In the genomic region with DNA sequence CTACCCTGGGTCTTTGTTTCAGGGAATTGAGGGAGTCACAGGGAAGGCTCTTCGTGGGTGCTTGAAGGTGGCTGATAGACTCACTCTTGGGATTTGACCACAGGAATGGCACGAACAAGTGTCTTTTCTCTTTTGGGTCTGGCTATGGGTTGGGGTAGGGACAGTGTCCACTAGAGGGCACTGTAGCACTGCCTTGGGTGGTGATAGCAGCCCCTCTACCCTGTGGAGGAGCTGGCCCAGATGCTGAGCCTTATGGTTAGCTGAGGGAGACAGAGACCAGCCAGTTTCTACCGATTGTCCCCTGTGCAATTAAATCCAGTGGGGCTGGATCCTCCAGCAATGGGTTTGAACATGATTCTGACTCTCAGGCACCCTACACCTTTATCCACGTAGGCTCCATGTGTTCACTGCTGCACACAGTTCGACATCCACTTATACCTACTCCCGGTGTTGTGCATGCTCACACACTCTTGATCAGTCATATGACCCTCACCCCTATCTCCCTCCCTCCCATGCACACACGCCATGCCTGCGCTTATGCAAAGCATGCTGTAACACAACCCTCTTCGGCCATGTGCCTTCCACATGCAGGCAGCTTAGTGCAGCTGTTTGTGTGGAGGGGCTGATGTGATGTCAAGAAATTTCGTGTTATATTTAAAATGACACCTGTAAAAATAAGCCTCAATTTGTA, we compare ENCODE assay signal across 8 mouse cellular contexts.
DNase-seq lines count a peak whose midpoint lies in the region; ATAC-seq and TF ChIP-seq lines count a peak whose summit lies in the region.

No protein-coding gene starts in this region.

- no peak overlapping the region for H3K27ac ChIP-seq in ES-E14 (ENCODE audit: insufficient read depth, low read depth, low read length, poor library complexity, severe bottlenecking)
- H3K27ac ChIP-seq in embryonic facial prominence, embryonic 11.5 days (replicated peaks; ENCODE audit: low read depth, low read length) = no peak overlapping the region
- H3K27ac ChIP-seq in small intestine, adult 2 months (ENCODE audit: insufficient read depth, low read depth, low read length) = no peak overlapping the region

- H3K36me3 ChIP-seq in ES-E14 (ENCODE audit: control insufficient read depth, insufficient read depth, low read length, poor library complexity, severe bottlenecking) = no peaks in the 10 kb centered on the region
- no peaks in the 10 kb centered on the region for H3K36me3 ChIP-seq in embryonic facial prominence, embryonic 11.5 days (replicated peaks; ENCODE audit: control insufficient read depth, insufficient read depth, low read depth, low read length)
- H3K36me3 ChIP-seq in small intestine, adult 2 months (ENCODE audit: control insufficient read depth, insufficient read depth, low read length) = no peaks in the 10 kb centered on the region

- H3K4me1 ChIP-seq in ES-E14 (ENCODE audit: control insufficient read depth in 2 of 2, insufficient read depth in 2 of 2, low read length in 2 of 2, poor library complexity in 1 of 2) = no peaks in the 10 kb centered on the region
- no peaks in the 10 kb centered on the region for H3K4me1 ChIP-seq in embryonic facial prominence, embryonic 11.5 days (ENCODE audit: control insufficient read depth, insufficient read depth, low read length)
- H3K4me1 ChIP-seq in small intestine, adult 2 months (ENCODE audit: control insufficient read depth, insufficient read depth, insufficient read length, low read length) = no peaks in the 10 kb centered on the region

- TF ChIP-seq POLR2A in small intestine, adult 2 months (IDR thresholded peaks at IDR 0.05; ENCODE audit: low read depth, low read length) = no peak

- TF ChIP-seq CTCF in small intestine, adult 2 months (IDR thresholded peaks at IDR 0.05; ENCODE audit: extremely low read depth, insufficient read length, insufficient replicate concordance, low read depth, low read length) = peak; percentile 50; the same call in 1 of the 2 replicates

- no peak overlapping the region; the same call in 1 of the 2 replicates for H3K4me2 ChIP-seq in embryonic facial prominence, embryonic 11.5 days (ENCODE audit: low read depth, low read length)

- ATAC-seq in embryonic facial prominence, embryonic 11.5 days (replicated peaks; ENCODE audit: insufficient number of reproducible peaks, low FRiP score, low TSS enrichment, low read depth) = peak; percentile 90

- no peak overlapping the region for H3K4me3 ChIP-seq in ES-E14 (ENCODE audit: insufficient read depth in 1 of 2, low read depth in 1 of 2, low read length in 2 of 2, poor library complexity in 1 of 2, severe bottlenecking in 1 of 2)
- H3K4me3 ChIP-seq in embryonic facial prominence, embryonic 11.5 days (ENCODE audit: low read depth, low read length) = no peak overlapping the region
- no peak overlapping the region for H3K4me3 ChIP-seq in small intestine, adult 2 months (ENCODE audit: low read depth, low read length)

- in situ Hi-C loops in ES-E14 (cut with MboI; ENCODE audit: low sequenced_read_pairs in 2 of 2, unreplicated experiment in 2 of 2) = no loop called here

- DNase-seq in adrenal gland, adult 18-20 months (ENCODE audit: low spot score in 2 of 2) = peak; percentile 27 to 31
- DNase-seq in adrenal gland, adult 8-10 months = no peak
- DNase-seq in ES-E14 (ENCODE audit: low read depth, low spot score) = peak; percentile 50
- DNase-seq in embryonic facial prominence, embryonic 11.5 days (ENCODE audit: low spot score) = peak; percentile 89
- DNase-seq in heart, postnatal 14 days = peak; percentile 43 to 68
- DNase-seq in kidney, postnatal 4 days = peak; percentile 74 to 78
- peak; percentile 10 for DNase-seq in lung, postnatal 25 days (ENCODE audit: low spot score)

- intact Hi-C loops in heart, postnatal 14 days (cut with DNase I) = loop anchor here (5.0 to 10.0 kb wide), 3 partner anchors 114 to 1056 kb away; a partner anchor contains a TSS

- H3K9ac ChIP-seq in ES-E14 (ENCODE audit: insufficient read depth, low read depth, low read length, poor library complexity, severe bottlenecking) = no peak overlapping the region
- H3K9ac ChIP-seq in embryonic facial prominence, embryonic 11.5 days (replicated peaks; ENCODE audit: low read length) = no peak overlapping the region

- no peaks in the 10 kb centered on the region for H3K9me3 ChIP-seq in ES-E14 (ENCODE audit: control insufficient read depth, insufficient read depth, low read depth, low read length)
- no peaks in the 10 kb centered on the region for H3K9me3 ChIP-seq in embryonic facial prominence, embryonic 11.5 days (replicated peaks; ENCODE audit: control insufficient read depth, low read length)

- 29% methylated on average over 10 of the region's 10 CpGs for WGBS in embryonic facial prominence, embryonic 11.5 days
- WGBS in small intestine, adult 2 months = 59% methylated on average over 10 of the region's 10 CpGs

- H3K27me3 ChIP-seq in embryonic facial prominence, embryonic 11.5 days (ENCODE audit: control insufficient read depth, insufficient read depth, low read length) = no peaks in the 10 kb centered on the region; the same call in 1 of the 2 replicates
- H3K27me3 ChIP-seq in small intestine, adult 2 months (ENCODE audit: control insufficient read depth, insufficient read depth, low read length) = no peaks in the 10 kb centered on the region

TF ChIP-seq in ES-E14, 5 proteins besides CTCF, POLR2A, EP300 and RAD21:
- TF ChIP-seq CHD2 (IDR thresholded peaks at IDR 0.05; ENCODE audit: low read depth, low read length) = no peak
- TF ChIP-seq MAFK (IDR thresholded peaks at IDR 0.05; ENCODE audit: insufficient read depth, low read depth, low read length) = no peak
- no peak for TF ChIP-seq HCFC1 (IDR thresholded peaks at IDR 0.05; ENCODE audit: borderline replicate concordance, insufficient read depth, low read length)
- no peak for TF ChIP-seq ZNF384 (IDR thresholded peaks at IDR 0.05; ENCODE audit: low read depth, low read length)
- no peak for TF ChIP-seq ZC3H11A (IDR thresholded peaks at IDR 0.05; ENCODE audit: borderline replicate concordance, low read depth, low read length)
